22 mouse cellular contexts compared by ENCODE assay signal in the genomic region with DNA sequence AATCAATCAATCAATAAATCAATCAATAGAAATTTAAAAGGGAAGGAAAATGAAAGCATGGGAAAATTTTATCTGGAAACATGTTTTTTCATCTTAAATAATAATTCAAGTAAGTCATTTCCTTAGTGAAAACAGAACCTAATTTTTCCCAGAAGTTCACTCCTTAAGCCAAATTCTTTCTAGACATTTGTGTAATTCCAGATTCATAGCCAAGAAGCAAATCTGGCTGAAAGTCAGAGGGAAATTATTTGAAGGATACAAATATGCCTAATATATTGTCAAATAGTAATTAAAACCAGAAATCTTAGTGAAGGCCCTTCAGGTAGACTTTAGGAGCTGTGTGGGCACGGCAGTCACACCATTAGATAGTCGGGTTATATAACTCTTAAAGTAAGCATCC.
"Had no signal": no experiment of that assay in that cellular context is flagged by ENCODE, and none has a peak within 500 bp of the region (broad histone marks: within the 10 kb centered on the region; RNA-seq: fewer than 3 reads in every experiment).

No protein-coding gene starts in this region.

- H3K36me3 ChIP-seq: lung, embryonic 15.5 days; midbrain, embryonic 10.5 days; midbrain, embryonic 12.5 days; neural tube, embryonic 13.5 days; neural tube, embryonic 15.5 days had no signal

- H3K9me3 ChIP-seq: lung, embryonic 15.5 days; megakaryocyte, embryonic 14.5 days; midbrain, embryonic 10.5 days; midbrain, embryonic 12.5 days; neural tube, embryonic 13.5 days; neural tube, embryonic 15.5 days had no signal

- H3K27me3 ChIP-seq: lung, embryonic 15.5 days; megakaryocyte, embryonic 14.5 days; neural tube, embryonic 15.5 days had no signal

- ATAC-seq: liver, postnatal 0 days; midbrain, embryonic 16.5 days had no signal

- H3K4me3 ChIP-seq: lung, embryonic 15.5 days; megakaryocyte, embryonic 14.5 days; midbrain, embryonic 10.5 days; midbrain, embryonic 12.5 days; myocyte; neural tube, embryonic 13.5 days; neural tube, embryonic 15.5 days had no signal

- H3K4me2 ChIP-seq: lung, embryonic 15.5 days; midbrain, embryonic 12.5 days; neural tube, embryonic 13.5 days; neural tube, embryonic 15.5 days had no signal

- DNase-seq: liver, postnatal 0 days; lung, adult 2 months; lung, postnatal 10 days; lung, postnatal 36 days; midbrain, embryonic 14.5 days; retina, postnatal 1 day; right cerebral cortex, adult 18-20 months; right cerebral cortex, postnatal 25 days; right cerebral cortex, postnatal 4 days; spleen, adult 18-20 months; thymus, adult 2 months; thymus, postnatal 25 days; thymus, postnatal 4 days had no signal

- H3K9ac ChIP-seq: liver, postnatal 0 days; lung, embryonic 15.5 days; midbrain, embryonic 12.5 days; neural tube, embryonic 13.5 days; neural tube, embryonic 15.5 days had no signal

- H3K27ac ChIP-seq: lung, embryonic 15.5 days; macrophage; midbrain, embryonic 10.5 days; midbrain, embryonic 12.5 days; neural tube, embryonic 13.5 days; neural tube, embryonic 15.5 days had no signal
